Mouse (Mus musculus) liver, embryonic 14 days (tissue): ENCODE results near the gene Cfap298. TPM values are rescaled to one million over a fixed set of nuclear protein-coding genes. Genes with fewer than 3 reads are reported as not detected.

ENCODE experiments used
- polyA plus RNA-seq: library from polyadenylated mRNA; depleted of rRNA; stranded (reverse); fragments of >200 nt; gene quantifications from 2 replicates; pipeline ENCODE4 v1.2.3, GENCODE M21; 2012; rRNA removed

The Cfap298 gene
- polyA plus RNA-seq = 12.5 and 13.5 TPM in 2 replicates

DNA sequence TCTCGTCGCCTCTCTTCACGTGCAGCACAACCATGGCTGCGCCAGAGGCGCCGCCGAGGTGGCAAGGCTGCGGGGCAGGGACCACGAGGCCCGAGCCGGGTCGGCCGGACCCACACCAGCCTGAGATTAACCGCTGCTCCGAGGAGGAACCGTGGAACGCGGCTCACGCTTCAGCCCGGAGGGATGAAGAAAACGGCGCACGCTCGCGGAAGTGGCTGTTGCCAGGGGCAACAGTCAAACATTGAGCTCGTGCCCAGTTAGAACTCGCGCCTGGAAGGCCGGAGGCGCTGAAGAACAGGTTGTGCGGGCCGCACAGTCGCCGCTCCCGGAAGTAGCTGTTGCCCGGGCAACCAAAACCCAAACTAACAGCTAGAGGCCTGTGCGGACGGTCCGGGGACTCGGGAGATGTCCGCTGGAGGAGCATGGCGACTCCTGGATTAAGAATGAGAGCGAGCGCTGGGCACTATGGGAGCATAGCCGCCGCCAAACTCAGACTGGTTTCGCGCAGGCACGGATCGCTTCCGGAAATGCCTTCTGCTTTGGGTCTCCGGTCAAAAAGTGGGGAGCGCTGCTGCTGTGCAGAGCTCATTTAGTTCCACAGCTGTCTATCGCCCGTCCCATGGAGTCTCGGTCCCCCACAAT is at the start of gene Cfap298:
Gene Cfap298, minus strand, starts transcription at position 428 of the 642 bp plus-strand sequence.

Other genes starting within 250 kb of the Cfap298 start
- 29.0 and 36.3 TPM in 2 replicates for gene Mis18a, start 207.7 kb downstream of the Cfap298 start, polyA plus RNA-seq
- 38.3 and 46.1 TPM in 2 replicates for gene Mrap, start 196.9 kb downstream of the Cfap298 start, polyA plus RNA-seq
- gene Urb1, start 124.7 kb downstream of the Cfap298 start, polyA plus RNA-seq = 2.5 and 3.5 TPM in 2 replicates
- 0.18 TPM in 2 replicates for gene Eva1c, start 108.4 kb downstream of the Cfap298 start, polyA plus RNA-seq
- gene Synj1, start 76.2 kb upstream of the Cfap298 start, polyA plus RNA-seq = 11.7 and 15.9 TPM in 2 replicates
- gene Paxbp1, start 109.4 kb upstream of the Cfap298 start, polyA plus RNA-seq = 28.3 and 31.1 TPM in 2 replicates
- not detected in 2 replicates for gene 4932438H23Rik, start 160.0 kb upstream of the Cfap298 start, polyA plus RNA-seq